ENCODE assay signal across 15 mouse cellular contexts in genomic region chr19:42136126-42136525, GRCm38 (mm10).
"Had no signal": no experiment of that assay in that cellular context is flagged by ENCODE, and none has a peak within 500 bp of the region (broad histone marks: within the 10 kb centered on the region; RNA-seq: fewer than 3 reads in every experiment).

No protein-coding gene starts in this region.

- H3K4me2 ChIP-seq: limb, embryonic 12.5 days; lung, embryonic 15.5 days; midbrain, embryonic 11.5 days had no signal

- H3K9ac ChIP-seq: limb, embryonic 12.5 days; liver, embryonic 12.5 days; lung, embryonic 15.5 days had no signal

- H3K4me1 ChIP-seq: limb, embryonic 12.5 days; lung, embryonic 15.5 days had no signal

- H3K4me3 ChIP-seq: limb, embryonic 12.5 days; liver, embryonic 12.5 days; lung, embryonic 15.5 days; megakaryocyte, embryonic 14.5 days had no signal

- ATAC-seq: intestine, postnatal 0 days had no signal

- H3K27me3 ChIP-seq: limb, embryonic 12.5 days; liver, embryonic 12.5 days; lung, embryonic 15.5 days; megakaryocyte, embryonic 14.5 days had no signal

- DNase-seq: kidney, adult 8-10 months; kidney, postnatal 36 days; layer of hippocampus, adult 9-11 months; layer of hippocampus, postnatal 36 days; lung, postnatal 14 days; right cerebral cortex, postnatal 4 days; thymus, postnatal 36 days had no signal

- H3K27ac ChIP-seq: kidney, postnatal 0 days; limb, embryonic 12.5 days; liver, embryonic 12.5 days; lung, embryonic 15.5 days; macrophage had no signal

- H3K9me3 ChIP-seq: limb, embryonic 12.5 days; liver, embryonic 12.5 days; lung, embryonic 15.5 days; megakaryocyte, embryonic 14.5 days had no signal

- H3K36me3 ChIP-seq: limb, embryonic 12.5 days; liver, embryonic 12.5 days; lung, embryonic 15.5 days had no signal
